Mouse (Mus musculus): ENCODE measurements around the gene Camk2d. TPM values are rescaled to one million over a fixed set of nuclear protein-coding genes. Genes with fewer than 3 reads are reported as not detected.

The Camk2d gene
- total and polyA plus RNA-seq, 3 experiments, result 0.07 to 0.35 TPM; not detected in 1

DNA sequence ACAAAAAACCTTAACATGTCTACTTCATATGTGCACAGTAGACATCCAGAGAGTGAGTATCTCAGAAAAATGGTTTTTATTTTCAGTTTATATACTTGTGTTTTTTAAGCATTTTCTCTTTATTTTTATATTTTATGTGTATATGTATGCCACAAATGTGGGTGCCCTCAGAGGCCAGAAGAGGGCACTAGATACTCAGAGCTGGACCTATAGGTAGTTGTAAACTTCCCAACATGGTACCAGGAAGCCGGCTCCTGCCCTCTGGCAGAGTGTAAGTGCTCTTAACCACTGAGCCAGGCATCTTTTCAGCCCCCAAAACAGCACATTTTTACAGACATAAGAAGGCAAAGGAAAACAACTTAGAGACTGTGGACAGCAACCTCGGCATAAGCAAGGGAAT is 20.2 kb upstream of the Camk2d start:
- H3K4me1 ChIP-seq (ENCODE audit: control insufficient read depth in 1 of 2, insufficient read depth in 2 of 2, low read length in 2 of 2), result no peaks in the 10 kb centered on the region
- no peak overlapping the region for H3K4me3 ChIP-seq (ENCODE audit: control insufficient read depth in 1 of 2, insufficient read depth in 1 of 2, low read depth in 2 of 2, low read length in 2 of 2)
- no peak overlapping the region for H3K9ac ChIP-seq (ENCODE audit: control insufficient read depth, low read depth, low read length, poor library complexity, severe bottlenecking)
- H3K27ac ChIP-seq (ENCODE audit: control insufficient read depth, low read depth, low read length), result no peak overlapping the region
- no peaks in the 10 kb centered on the region for H3K9me3 ChIP-seq (replicated peaks; ENCODE audit: insufficient read depth, low read length)
- peak; percentile 17 for DNase-seq (ENCODE audit: low read depth, low spot score)
- H3K36me3 ChIP-seq (ENCODE audit: control insufficient read depth in 1 of 2, insufficient read depth in 2 of 2, low read length in 2 of 2), result no peaks in the 10 kb centered on the region
- H3K79me2 ChIP-seq (ENCODE audit: control insufficient read depth, insufficient read depth, low read length, poor library complexity), result no peaks in the 10 kb centered on the region
- TF ChIP-seq MYC (IDR thresholded peaks at IDR 0.05; ENCODE audit: low read depth, low read length), result no peak
- no peak for TF ChIP-seq MEF2A (IDR thresholded peaks at IDR 0.05; ENCODE audit: extremely low read depth, insufficient replicate concordance, low read depth, low read length, poor library complexity, severe bottlenecking)
- TF ChIP-seq ZNF384 (IDR thresholded peaks at IDR 0.05; ENCODE audit: low read depth, low read length), result no peak
- TF ChIP-seq CHD2 (IDR thresholded peaks at IDR 0.05; ENCODE audit: low read length), result no peak
- TF ChIP-seq TBP (IDR thresholded peaks at IDR 0.05; ENCODE audit: low read depth, low read length), result no peak
- TF ChIP-seq USF1 (IDR thresholded peaks at IDR 0.05; ENCODE audit: low read depth, low read length), result no peak
- no peak for TF ChIP-seq POLR2A (IDR thresholded peaks at IDR 0.05; ENCODE audit: control insufficient read depth in 1 of 2, insufficient read depth in 1 of 2, low read depth in 1 of 2, low read length in 2 of 2, poor library complexity in 1 of 2)
- no peak for TF ChIP-seq CHD1 (IDR thresholded peaks at IDR 0.05; ENCODE audit: low read depth, low read length)
- no peak for TF ChIP-seq HCFC1 (IDR thresholded peaks at IDR 0.05; ENCODE audit: low read depth, low read length)
- TF ChIP-seq CTCF (IDR thresholded peaks at IDR 0.05 in 2 of 3, conservative IDR thresholded peaks at IDR 0.05 in 1 of 3; ENCODE audit: control insufficient read depth in 1 of 3, insufficient read depth in 1 of 3, low read depth in 2 of 3, low read length in 3 of 3, poor library complexity in 1 of 3, severe bottlenecking in 1 of 3), result peak in 2 of 3 experiments; percentile 36 to 57; a peak in 4 of 6 replicates
- no peak for TF ChIP-seq GATA1 (IDR thresholded peaks at IDR 0.05; ENCODE audit: low read depth, low read length)
- peak; percentile 60 for TF ChIP-seq SMC3 (IDR thresholded peaks at IDR 0.05; ENCODE audit: low read depth, low read length)
- peak; percentile 65 for TF ChIP-seq RAD21 (IDR thresholded peaks at IDR 0.05; ENCODE audit: low read depth, low read length)
- TF ChIP-seq ZC3H11A (IDR thresholded peaks at IDR 0.05; ENCODE audit: low read depth, low read length), result peak; percentile 47
- TF ChIP-seq SIN3A (IDR thresholded peaks at IDR 0.05; ENCODE audit: low read length), result no peak
- no peak for TF ChIP-seq JUND (IDR thresholded peaks at IDR 0.05; ENCODE audit: low read depth, low read length)
- no peaks in the 10 kb centered on the region for H3K27me3 ChIP-seq (ENCODE audit: control insufficient read depth in 1 of 2, insufficient read depth in 2 of 2, low read length in 2 of 2)

DNA sequence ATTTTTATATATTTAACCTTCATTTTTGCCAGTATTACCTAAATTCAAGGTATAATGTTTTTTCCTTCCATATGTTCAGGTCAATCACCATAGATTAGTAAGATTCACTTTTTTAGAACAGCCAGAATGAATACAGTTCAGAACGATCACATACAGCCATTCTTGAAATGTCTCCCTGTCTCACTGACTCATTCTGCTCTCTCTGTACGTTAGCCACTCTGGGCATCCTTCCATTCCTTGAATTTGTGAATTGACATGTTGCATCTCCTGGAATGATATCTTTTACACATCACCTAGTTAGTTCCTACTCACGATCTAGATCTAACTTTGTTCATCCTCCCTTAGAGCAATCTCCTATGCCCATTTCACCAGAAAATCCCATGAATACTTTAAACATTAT is 10.0 kb upstream of the Camk2d start:
- Histone ChIP-seq H3K4me3 (ENCODE audit: control insufficient read depth in 1 of 2, insufficient read depth in 1 of 2, low read depth in 2 of 2, low read length in 2 of 2) (no peak overlapping the region), H3K27me3 (ENCODE audit: control insufficient read depth in 1 of 2, insufficient read depth in 2 of 2, low read length in 2 of 2) (no peaks in the 10 kb centered on the region), H3K4me1 (ENCODE audit: control insufficient read depth in 1 of 2, insufficient read depth in 2 of 2, low read length in 2 of 2) (no peaks in the 10 kb centered on the region), H3K27ac (ENCODE audit: control insufficient read depth, low read depth, low read length) (no peak overlapping the region), H3K9me3 (replicated peaks; ENCODE audit: insufficient read depth, low read length) (no peaks in the 10 kb centered on the region), H3K9ac (ENCODE audit: control insufficient read depth, low read depth, low read length, poor library complexity, severe bottlenecking) (no peak overlapping the region), H3K79me2 (ENCODE audit: control insufficient read depth, insufficient read depth, low read length, poor library complexity) (no peaks in the 10 kb centered on the region), H3K36me3 (ENCODE audit: control insufficient read depth in 1 of 2, insufficient read depth in 2 of 2, low read length in 2 of 2) (no peaks in the 10 kb centered on the region)
- no peak for DNase-seq (ENCODE audit: low read depth, low spot score)
- no peak for TF ChIP-seq MYC (IDR thresholded peaks at IDR 0.05; ENCODE audit: low read depth, low read length)
- TF ChIP-seq MAZ (IDR thresholded peaks at IDR 0.05; ENCODE audit: low read depth, low read length), result no peak
- no peak for TF ChIP-seq TCF12 (IDR thresholded peaks at IDR 0.05; ENCODE audit: low read depth, low read length)
- TF ChIP-seq EP300 (IDR thresholded peaks at IDR 0.05; ENCODE audit: low read depth in 1 of 2, low read length in 2 of 2), result no peak
- TF ChIP-seq JUND (IDR thresholded peaks at IDR 0.05; ENCODE audit: low read depth, low read length), result no peak

Measured in MEL (cell line).